ENCODE assay signal across 30 mouse cellular contexts in the genomic region with DNA sequence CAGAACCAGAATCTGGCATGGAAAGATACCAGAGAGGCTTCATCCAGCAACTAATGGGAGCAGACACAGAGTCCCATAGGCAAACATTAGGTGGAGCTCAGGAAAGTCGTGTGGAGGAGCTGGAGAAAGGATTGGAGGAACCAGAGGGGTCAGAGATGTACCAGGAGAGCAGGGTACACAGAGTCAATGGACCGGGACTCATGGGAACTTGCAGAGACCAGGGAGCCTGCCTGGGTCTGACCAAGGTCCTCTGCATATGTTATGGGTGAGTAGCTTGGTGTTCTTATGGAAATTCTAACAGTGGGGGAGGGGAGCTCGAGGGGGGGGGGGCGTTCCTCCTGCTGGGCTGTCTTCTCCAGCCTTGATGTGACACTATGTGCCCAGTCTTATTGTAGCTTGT. TPM values are rescaled to one million over a fixed set of nuclear protein-coding genes. Genes with fewer than 3 reads are reported as not detected.
DNase-seq lines count a peak whose midpoint lies in the region; ATAC-seq and TF ChIP-seq lines count a peak whose summit lies in the region.
"Had no signal": no experiment of that assay in that cellular context is flagged by ENCODE, and none has a peak within 500 bp of the region (broad histone marks: within the 10 kb centered on the region; RNA-seq: fewer than 3 reads in every experiment).

No protein-coding gene starts in this region.

- no peaks in the 10 kb centered on the region for H3K36me3 ChIP-seq in kidney, adult 2 months (ENCODE audit: control insufficient read depth, insufficient read depth, low read length)
- no peaks in the 10 kb centered on the region for H3K36me3 ChIP-seq in midbrain, embryonic 10.5 days
- no peaks in the 10 kb centered on the region for H3K36me3 ChIP-seq in midbrain, embryonic 14.5 days (ENCODE audit: control insufficient read depth, insufficient read depth, low read length)
- H3K36me3 ChIP-seq in kidney, embryonic 14.5 days (ENCODE audit: control insufficient read depth, insufficient read depth, low read length), result no peaks in the 10 kb centered on the region
- H3K36me3 ChIP-seq in kidney, postnatal 0 days (ENCODE audit: insufficient read depth, low read length), result no peaks in the 10 kb centered on the region
- H3K36me3 ChIP-seq: embryonic facial prominence, embryonic 12.5 days; embryonic facial prominence, embryonic 15.5 days; forebrain, embryonic 12.5 days; forebrain, embryonic 15.5 days; G1E; heart, embryonic 10.5 days; heart, embryonic 13.5 days had no signal

- no peak for TF ChIP-seq CTCF in kidney, adult 2 months (conservative IDR thresholded peaks at IDR 0.05; ENCODE audit: insufficient read depth, insufficient read length, low read depth, low read length)
- TF ChIP-seq CTCF in kidney, postnatal 0 days (IDR thresholded peaks at IDR 0.05; ENCODE audit: low read depth), result no peak

- 23% methylated on average over 4 of the region's 4 CpGs for WGBS in kidney, adult 2 months
- WGBS in midbrain, embryonic 10.5 days, result 45% methylated on average over 4 of the region's 4 CpGs
- WGBS in midbrain, embryonic 14.5 days, result 34% methylated on average over 4 of the region's 4 CpGs
- 55% methylated on average over 2 of the region's 4 CpGs for WGBS in kidney, embryonic 14.5 days
- WGBS in kidney, postnatal 0 days, result 32% methylated on average over 3 of the region's 4 CpGs

- no peaks in the 10 kb centered on the region for H3K9me3 ChIP-seq in midbrain, embryonic 10.5 days (replicated peaks)
- no peaks in the 10 kb centered on the region for H3K9me3 ChIP-seq in midbrain, embryonic 14.5 days (ENCODE audit: control insufficient read depth, low read length)
- H3K9me3 ChIP-seq in kidney, embryonic 14.5 days (ENCODE audit: control insufficient read depth, low read length), result no peaks in the 10 kb centered on the region
- no peaks in the 10 kb centered on the region for H3K9me3 ChIP-seq in kidney, postnatal 0 days (replicated peaks; ENCODE audit: low read length)
- H3K9me3 ChIP-seq: embryonic facial prominence, embryonic 12.5 days; embryonic facial prominence, embryonic 15.5 days; forebrain, embryonic 12.5 days; forebrain, embryonic 15.5 days; G1E; heart, embryonic 10.5 days had no signal

- no peak overlapping the region for H3K4me2 ChIP-seq in midbrain, embryonic 14.5 days (ENCODE audit: low read length)
- no peak overlapping the region for H3K4me2 ChIP-seq in kidney, embryonic 14.5 days (replicated peaks; ENCODE audit: low read depth, low read length)
- no peak overlapping the region for H3K4me2 ChIP-seq in kidney, postnatal 0 days (ENCODE audit: low read length)
- H3K4me2 ChIP-seq: embryonic facial prominence, embryonic 12.5 days; embryonic facial prominence, embryonic 15.5 days; forebrain, embryonic 12.5 days; forebrain, embryonic 15.5 days; heart, embryonic 13.5 days; hindbrain, embryonic 14.5 days had no signal

- no peaks in the 10 kb centered on the region for H3K4me1 ChIP-seq in kidney, adult 2 months (ENCODE audit: control insufficient read depth, insufficient read depth, low read length)
- peaks cover 19% of the 10 kb centered on the region for H3K4me1 ChIP-seq in midbrain, embryonic 10.5 days
- H3K4me1 ChIP-seq in midbrain, embryonic 14.5 days (ENCODE audit: control insufficient read depth, insufficient read depth, low read length), result peaks cover 3% of the 10 kb centered on the region; the same call in 1 of the 2 replicates
- no peaks in the 10 kb centered on the region for H3K4me1 ChIP-seq in kidney, embryonic 14.5 days (ENCODE audit: control insufficient read depth, insufficient read depth, low read length)
- H3K4me1 ChIP-seq in kidney, postnatal 0 days (replicated peaks; ENCODE audit: insufficient read depth, low read length), result no peaks in the 10 kb centered on the region
- H3K4me1 ChIP-seq: embryonic facial prominence, embryonic 12.5 days; embryonic facial prominence, embryonic 15.5 days; forebrain, embryonic 15.5 days; heart, embryonic 10.5 days; heart, embryonic 13.5 days had no signal

- no peak for TF ChIP-seq POLR2A in kidney, adult 2 months (IDR thresholded peaks at IDR 0.05; ENCODE audit: low read depth, low read length)

- H3K27ac ChIP-seq in kidney, adult 2 months (ENCODE audit: insufficient read depth, low read depth, low read length), result no peak overlapping the region
- 0 out of 2 replicates have a peak overlapping the region, but pooled peaks have one; percentile 33 for H3K27ac ChIP-seq in midbrain, embryonic 10.5 days (replicated peaks)
- no peak overlapping the region for H3K27ac ChIP-seq in midbrain, embryonic 14.5 days (replicated peaks; ENCODE audit: low read depth, low read length)
- no peak overlapping the region for H3K27ac ChIP-seq in kidney, embryonic 14.5 days (ENCODE audit: low read depth, low read length)
- no peak overlapping the region for H3K27ac ChIP-seq in kidney, postnatal 0 days
- H3K27ac ChIP-seq: embryonic facial prominence, embryonic 12.5 days; embryonic facial prominence, embryonic 15.5 days; forebrain, embryonic 12.5 days; forebrain, embryonic 15.5 days; heart, adult 2 months; heart, embryonic 10.5 days; heart, embryonic 13.5 days; hindbrain, embryonic 14.5 days had no signal

- peak; percentile 12 for DNase-seq in kidney, adult 2 months
- no peak for DNase-seq in kidney, postnatal 4 days
- DNase-seq in midbrain, embryonic 10.5 days (ENCODE audit: low spot score), result no peak
- DNase-seq in midbrain, embryonic 14.5 days, result no peak
- no peak for DNase-seq in kidney, postnatal 0 days (ENCODE audit: low spot score)
- no peak for DNase-seq in thymus, postnatal 36 days
- DNase-seq in urinary bladder, postnatal 10 days (ENCODE audit: low spot score), result no peak
- DNase-seq: adrenal gland, adult 2 months; adrenal gland, postnatal 14 days; B cell, adult 2 months; cerebellum, adult 11 months; cerebellum, adult 2 months; cerebellum, adult 9-11 months; cerebellum, postnatal 25 days; gastrocnemius, postnatal 10 days; gastrocnemius, postnatal 36 days; heart, adult 2 months; heart, postnatal 14 days; heart, postnatal 4 days had no signal

- ATAC-seq in midbrain, embryonic 14.5 days (ENCODE audit: low FRiP score, low TSS enrichment), result no peak
- ATAC-seq in kidney, embryonic 14.5 days (ENCODE audit: low FRiP score, low TSS enrichment), result 0 out of 2 replicates have a peak, but pooled peaks have one; percentile 57
- ATAC-seq in kidney, postnatal 0 days (replicated peaks; ENCODE audit: low FRiP score, low read depth), result peak; percentile 94
- ATAC-seq: forebrain, embryonic 15.5 days; Patski had no signal

- no peak overlapping the region for H3K9ac ChIP-seq in midbrain, embryonic 14.5 days (replicated peaks; ENCODE audit: low read length)
- H3K9ac ChIP-seq in kidney, embryonic 14.5 days (ENCODE audit: low read depth, low read length), result no peak overlapping the region
- no peak overlapping the region for H3K9ac ChIP-seq in kidney, postnatal 0 days (ENCODE audit: low read depth, low read length)
- H3K9ac ChIP-seq: embryonic facial prominence, embryonic 12.5 days; embryonic facial prominence, embryonic 15.5 days; forebrain, embryonic 12.5 days; forebrain, embryonic 15.5 days; heart, embryonic 13.5 days; hindbrain, embryonic 14.5 days had no signal

- no peak overlapping the region for H3K4me3 ChIP-seq in kidney, adult 2 months (ENCODE audit: insufficient read depth, low read depth, low read length)
- H3K4me3 ChIP-seq in midbrain, embryonic 10.5 days, result no peak overlapping the region
- no peak overlapping the region for H3K4me3 ChIP-seq in midbrain, embryonic 14.5 days (replicated peaks; ENCODE audit: low read depth, low read length)
- H3K4me3 ChIP-seq in kidney, embryonic 14.5 days (ENCODE audit: low read length), result no peak overlapping the region
- no peak overlapping the region for H3K4me3 ChIP-seq in kidney, postnatal 0 days (replicated peaks; ENCODE audit: low read depth, low read length)
- H3K4me3 ChIP-seq: embryonic facial prominence, embryonic 12.5 days; embryonic facial prominence, embryonic 15.5 days; forebrain, embryonic 12.5 days; forebrain, embryonic 15.5 days; heart, adult 2 months; heart, embryonic 10.5 days; heart, embryonic 13.5 days had no signal

- H3K27me3 ChIP-seq in kidney, adult 2 months (replicated peaks; ENCODE audit: control insufficient read depth, insufficient read depth, low read length), result no peaks in the 10 kb centered on the region
- no peaks in the 10 kb centered on the region for H3K27me3 ChIP-seq in midbrain, embryonic 10.5 days (ENCODE audit: low read depth, poor library complexity, severe bottlenecking)
- H3K27me3 ChIP-seq in midbrain, embryonic 14.5 days (ENCODE audit: control insufficient read depth, insufficient read depth, low read length), result no peaks in the 10 kb centered on the region
- H3K27me3 ChIP-seq in kidney, embryonic 14.5 days (ENCODE audit: control insufficient read depth, insufficient read depth, low read length), result no peaks in the 10 kb centered on the region
- no peaks in the 10 kb centered on the region for H3K27me3 ChIP-seq in kidney, postnatal 0 days (ENCODE audit: insufficient read depth, low read length)
- H3K27me3 ChIP-seq: CH12.LX; embryonic facial prominence, embryonic 12.5 days; embryonic facial prominence, embryonic 15.5 days; forebrain, embryonic 12.5 days; forebrain, embryonic 15.5 days; Patski had no signal

RNA-seq across cellular contexts. Expression of a gene that starts 30.7 kb away (rescaled TPM):
- 0.24 and 0.27 TPM in 2 replicates for polyA plus RNA-seq in kidney, adult 2 months (2012; rRNA removed)
- 1.1 and 1.3 TPM in 2 replicates for polyA plus RNA-seq in midbrain, embryonic 10.5 days (2016; fragmentation: Nextera tagmentation; extraction: Ambion mirVana)
- 0.51 and 0.83 TPM in 2 replicates for polyA plus RNA-seq in midbrain, embryonic 14.5 days (2014; fragmentation: Nextera tagmentation; extraction: Ambion mirVana)
- 1.3 and 2.0 TPM in 2 replicates for polyA plus RNA-seq in kidney, embryonic 14.5 days (2014; fragmentation: Nextera tagmentation; extraction: Ambion mirVana)
- 1.2 and 1.3 TPM in 2 replicates for polyA plus RNA-seq in kidney, postnatal 0 days (2015; fragmentation: Nextera tagmentation; extraction: Ambion mirVana)
